Mouse (Mus musculus) ES-Bruce4 (cell line): ENCODE data around the gene Foxp1.

Source experiments
- CTCF ChIP-seq: IDR thresholded peaks from one replicate; pipeline ENCODE4 v1.8.1; 2011; ENCODE audit warnings: low read depth, low read length
- EP300 ChIP-seq: IDR thresholded peaks from 2 replicates; pipeline ENCODE4 v1.6.1; 2011; ENCODE audit warnings: low read depth, low read length; ENCODE audit not compliant: insufficient read depth
- POLR2A ChIP-seq: IDR thresholded peaks from one replicate; pipeline ENCODE4 v1.8.1; 2011; ENCODE audit warnings: low read length; ENCODE audit not compliant: insufficient read depth

GRCm38 (mm10) chr6:99087598-99087997 is 434.9 kb downstream of the Foxp1 start:
- TF ChIP-seq POLR2A (no peak), CTCF (no peak), EP300 (no peak)
